Mouse (Mus musculus) midbrain, embryonic 16.5 days (tissue): Measurements from ENCODE around the gene Rbm43. TPM values are rescaled to one million over a fixed set of nuclear protein-coding genes. Genes with fewer than 3 reads are reported as not detected.

Experiments
- ATAC-seq: fragments of 200-750 bp; cut with Nextera tagmentation; 2 replicates; pipeline ENCODE4 v1.8.0; 2017; ENCODE audit warnings: moderate TSS enrichment
- H3K27ac ChIP-seq: fragments of 300-500 bp; sonication (generic); 2 replicates; pipeline ENCODE4 v1.5.1; 2014; ENCODE audit warnings: mild to moderate bottlenecking, low read length, mixed read lengths
- H3K27me3 ChIP-seq: fragments of 300-500 bp; sonication (generic); 2 replicates; pipeline ENCODE4 v1.6.1; 2014; ENCODE audit warnings: low read depth, low read length, mixed read lengths; ENCODE audit not compliant: control insufficient read depth, insufficient read depth
- H3K36me3 ChIP-seq: fragments of 300-500 bp; sonication (generic); 2 replicates; pipeline ENCODE4 v1.6.1; 2014; ENCODE audit warnings: mild to moderate bottlenecking, low read length, moderate library complexity, mixed read lengths; ENCODE audit not compliant: control insufficient read depth, insufficient read depth
- H3K4me1 ChIP-seq: fragments of 300-500 bp; sonication (generic); 2 replicates; pipeline ENCODE4 v1.6.1; 2014; ENCODE audit warnings: mild to moderate bottlenecking, low read length, mixed read lengths; ENCODE audit not compliant: control insufficient read depth, insufficient read depth
- H3K4me2 ChIP-seq: fragments of 300-500 bp; sonication (generic); 2 replicates; pipeline ENCODE4 v1.6.1; 2014; ENCODE audit warnings: mild to moderate bottlenecking, low read length, mixed read lengths
- H3K4me3 ChIP-seq: fragments of 300-500 bp; sonication (generic); 2 replicates; pipeline ENCODE4 v1.5.1; 2014; ENCODE audit warnings: low read depth, mild to moderate bottlenecking, low read length, moderate library complexity, mixed read lengths
- H3K9ac ChIP-seq: fragments of 300-500 bp; sonication (generic); 2 replicates; pipeline ENCODE4 v1.6.1; 2014; ENCODE audit warnings: low read depth, low read length, mixed read lengths
- H3K9me3 ChIP-seq: fragments of 300-500 bp; sonication (generic); replicated peaks from 2 replicates; pipeline ENCODE4 v1.6.1; 2014; ENCODE audit warnings: mild to moderate bottlenecking, low read length, mixed read lengths; ENCODE audit not compliant: control insufficient read depth, poor library complexity, severe bottlenecking
- WGBS: fragments of 180-500 bp; shearing (Covaris S2); extraction: QIAGEN DNeasy Blood & Tissue Kit; methylation state at CpG from one replicate; pipeline ENCODE4 v1.1.7; 2014; 5-methylcytosine and 5-hydroxymethylcytosine counted together
- polyA plus RNA-seq: library from polyadenylated mRNA; unstranded; fragments of >200 nt; fragmentation: Nextera tagmentation; extraction: Ambion mirVana; gene quantifications from 2 replicates; pipeline ENCODE4 v1.2.1, GENCODE M21; 2015

Gene Rbm43
- polyA plus RNA-seq, result 6.5 and 9.4 TPM in 2 replicates

GRCm38 (mm10) chr2:51934574-51935334 is at the start of gene Rbm43:
Gene Rbm43, minus strand, starts transcription at chr2:51935163.
- WGBS, result under 1% methylated on average over 43 of the region's 48 CpGs

GRCm38 (mm10) chr2:51982288-51982687 is 47.3 kb upstream of the Rbm43 start:
- no peak for ATAC-seq
- H3K9me3 ChIP-seq, result peaks cover 4% of the 10 kb centered on the region
- WGBS, result 71% methylated on average over 13 of the region's 13 CpGs
- H3K36me3 ChIP-seq, result no peaks in the 10 kb centered on the region
- H3K4me2 ChIP-seq, result no peak overlapping the region
- no peaks in the 10 kb centered on the region for H3K27me3 ChIP-seq
- peaks cover 6% of the 10 kb centered on the region for H3K4me1 ChIP-seq
- no peak overlapping the region for H3K27ac ChIP-seq
- no peak overlapping the region for H3K9ac ChIP-seq
- no peak overlapping the region for H3K4me3 ChIP-seq

More at GRCm38 (mm10) chr2:51934574-51935334, at the start of gene Rbm43:
- 0 out of 2 replicates have a peak, but pooled peaks cover 2% of the 10 kb centered on the region for H3K4me1 ChIP-seq
- peak; percentile 86 for ATAC-seq
- H3K27ac ChIP-seq, result peak within 1 kb of the TSS; percentile 10; the same call in 1 of the 2 replicates
- H3K36me3 ChIP-seq, result no peaks in the 10 kb centered on the region
- H3K27me3 ChIP-seq, result no peaks in the 10 kb centered on the region
- peak within 1 kb of the TSS; percentile 71 for H3K9ac ChIP-seq
- no peaks in the 10 kb centered on the region for H3K9me3 ChIP-seq
- H3K4me3 ChIP-seq, result peak within 1 kb of the TSS; percentile 49
- H3K4me2 ChIP-seq, result peak within 1 kb of the TSS; percentile 85

- H3K27me3 ChIP-seq, result no peaks in the 10 kb centered on the region
- H3K4me3 ChIP-seq, result no peak overlapping the region; the same call in 1 of the 2 replicates
- H3K9me3 ChIP-seq, result peaks cover 4% of the 10 kb centered on the region
- H3K4me2 ChIP-seq, result peak overlapping the region; percentile 41
- peak overlapping the region; percentile 41; the same call in 1 of the 2 replicates for H3K9ac ChIP-seq
- WGBS, result 56% methylated on average over 11 of the region's 11 CpGs
- peaks cover 6% of the 10 kb centered on the region for H3K4me1 ChIP-seq
- H3K36me3 ChIP-seq, result no peaks in the 10 kb centered on the region
- ATAC-seq, result no peak
- H3K27ac ChIP-seq, result 0 out of 2 replicates have a peak overlapping the region, but pooled peaks have one; percentile 41
These were observed 46.7 kb upstream of the Rbm43 start for GRCm38 (mm10) chr2:51981630-51982029.

GRCm38 (mm10) chr2:51973410-51973968 is 38.5 kb upstream of the Rbm43 start, which contains the start of gene Nmi:
Gene Nmi, minus strand, starts transcription at chr2:51973494.
- Histone ChIP-seq H3K4me3 (peak within 1 kb of the TSS; percentile 44), H3K36me3 (no peaks in the 10 kb centered on the region), H3K27ac (0 out of 2 replicates have a peak within 1 kb of the TSS, but pooled peaks have one; percentile 6), H3K4me1 (peaks cover 2% of the 10 kb centered on the region; the same call in 1 of the 2 replicates), H3K4me2 (peak within 1 kb of the TSS; percentile 77), H3K9ac (peak within 1 kb of the TSS; percentile 42), H3K27me3 (no peaks in the 10 kb centered on the region; the same call in 1 of the 2 replicates), H3K9me3 (no peaks in the 10 kb centered on the region)
- WGBS, result 75% methylated on average over 9 of the region's 9 CpGs
- peak; percentile 46; the same call in 1 of the 2 replicates for ATAC-seq

GRCm38 (mm10) chr2:51972641-51973409 is 37.9 kb upstream of the Rbm43 start:
- no peaks in the 10 kb centered on the region for H3K9me3 ChIP-seq
- peak overlapping the region; percentile 44 for H3K4me3 ChIP-seq
- no peaks in the 10 kb centered on the region; the same call in 1 of the 2 replicates for H3K27me3 ChIP-seq
- H3K4me2 ChIP-seq, result peak overlapping the region; percentile 77
- peaks cover 2% of the 10 kb centered on the region; the same call in 1 of the 2 replicates for H3K4me1 ChIP-seq
- peak overlapping the region; percentile 42 for H3K9ac ChIP-seq
- no peaks in the 10 kb centered on the region for H3K36me3 ChIP-seq
- ATAC-seq, result peak; percentile 79
- H3K27ac ChIP-seq, result 0 out of 2 replicates have a peak overlapping the region, but pooled peaks have one; percentile 6
- 3% methylated on average over 40 of the region's 40 CpGs for WGBS

GRCm38 (mm10) chr2:51972142-51972541 is 37.2 kb upstream of the Rbm43 start:
- Histone ChIP-seq H3K4me1 (peaks cover 2% of the 10 kb centered on the region; the same call in 1 of the 2 replicates), H3K4me2 (peak overlapping the region; percentile 77), H3K9me3 (no peaks in the 10 kb centered on the region), H3K27ac (no peak overlapping the region), H3K4me3 (peak overlapping the region; percentile 44), H3K9ac (no peak overlapping the region), H3K27me3 (no peaks in the 10 kb centered on the region; the same call in 1 of the 2 replicates), H3K36me3 (no peaks in the 10 kb centered on the region)
- peak; percentile 44; the same call in 1 of the 2 replicates for ATAC-seq
- WGBS, result 71% methylated on average over 5 of the region's 5 CpGs

- Histone ChIP-seq H3K9ac (no peak overlapping the region), H3K4me1 (peaks cover 2% of the 10 kb centered on the region; the same call in 1 of the 2 replicates), H3K36me3 (no peaks in the 10 kb centered on the region), H3K27ac (no peak overlapping the region), H3K4me2 (no peak overlapping the region), H3K4me3 (no peak overlapping the region), H3K27me3 (no peaks in the 10 kb centered on the region; the same call in 1 of the 2 replicates), H3K9me3 (no peaks in the 10 kb centered on the region)
- ATAC-seq, result no peak
- WGBS, result 98% methylated on average over 4 of the region's 4 CpGs
These were observed 35.9 kb upstream of the Rbm43 start for GRCm38 (mm10) chr2:51970897-51971296.

- Histone ChIP-seq H3K4me2 (no peak overlapping the region), H3K4me1 (no peaks in the 10 kb centered on the region), H3K9me3 (no peaks in the 10 kb centered on the region), H3K9ac (no peak overlapping the region), H3K27me3 (no peaks in the 10 kb centered on the region; the same call in 1 of the 2 replicates), H3K27ac (no peak overlapping the region), H3K36me3 (no peaks in the 10 kb centered on the region), H3K4me3 (no peak overlapping the region)
- no peak for ATAC-seq
- WGBS, result 85% methylated on average over 3 of the region's 3 CpGs
These were observed 32.3 kb upstream of the Rbm43 start for GRCm38 (mm10) chr2:51967288-51967687.
